Mouse (Mus musculus): ENCODE data around the gene Ldlrad3.
A peak's percentile ranks its signal among the peaks of the same experiment; 100 is the strongest.

Gene Ldlrad3

DNA sequence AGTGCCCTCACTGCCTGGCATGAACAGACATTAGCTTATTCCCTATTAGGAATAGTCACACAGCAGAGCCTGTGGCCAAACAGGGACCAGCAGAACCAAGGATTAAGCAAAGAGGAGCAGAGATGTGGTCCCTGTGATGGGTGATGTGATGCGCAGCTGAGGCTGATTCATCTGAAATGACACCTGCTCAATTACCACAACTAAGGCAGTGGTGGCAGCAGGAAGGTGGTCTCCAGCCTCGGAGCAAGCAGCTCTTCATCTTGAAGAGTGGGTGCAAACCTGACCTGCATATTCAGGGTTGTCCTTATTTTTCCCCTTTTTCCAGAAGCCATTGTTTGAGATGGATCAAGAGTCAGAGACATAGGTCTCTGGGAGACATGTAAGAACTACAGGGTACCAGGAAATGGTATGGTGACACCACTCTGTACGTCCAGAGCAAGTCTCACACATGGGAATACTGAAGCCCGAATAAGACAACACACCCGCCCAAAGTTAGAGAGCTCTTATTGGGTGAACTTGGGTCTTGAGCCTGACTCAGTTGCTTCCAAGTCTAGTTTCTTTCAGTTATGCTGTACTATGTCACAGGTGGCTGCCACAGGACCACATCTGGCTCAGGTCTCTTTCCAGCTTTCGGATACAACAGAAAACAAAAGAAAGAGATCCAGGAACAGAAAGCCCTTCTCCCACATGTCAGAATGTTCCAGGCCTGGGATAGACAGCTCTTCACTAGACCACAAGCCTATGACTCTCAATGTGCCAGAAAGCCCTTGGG, 112.7 kb downstream of the Ldlrad3 start:
- DNase-seq (ENCODE audit: low spot score): no peak

DNA sequence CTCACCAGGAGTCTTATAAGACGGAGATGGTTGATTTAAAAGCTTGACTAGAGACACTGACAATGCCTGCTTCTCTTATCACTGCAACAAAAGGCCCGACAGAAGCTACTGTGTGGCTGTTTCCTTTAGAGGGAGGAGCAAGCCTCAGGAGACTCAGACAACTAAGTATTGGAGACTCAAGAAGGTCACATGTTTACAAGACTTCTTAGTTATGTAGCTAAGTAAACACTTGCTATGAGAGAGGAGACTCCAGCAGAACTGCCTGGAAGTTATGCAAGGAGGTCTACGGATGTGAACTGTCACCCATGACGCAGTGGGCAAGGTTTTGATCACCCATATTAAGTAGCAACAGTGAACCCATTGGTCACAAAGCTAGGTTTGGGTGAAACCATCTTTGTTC, 113.3 kb downstream of the Ldlrad3 start:
- DNase-seq (ENCODE audit: low spot score): no peak

DNA sequence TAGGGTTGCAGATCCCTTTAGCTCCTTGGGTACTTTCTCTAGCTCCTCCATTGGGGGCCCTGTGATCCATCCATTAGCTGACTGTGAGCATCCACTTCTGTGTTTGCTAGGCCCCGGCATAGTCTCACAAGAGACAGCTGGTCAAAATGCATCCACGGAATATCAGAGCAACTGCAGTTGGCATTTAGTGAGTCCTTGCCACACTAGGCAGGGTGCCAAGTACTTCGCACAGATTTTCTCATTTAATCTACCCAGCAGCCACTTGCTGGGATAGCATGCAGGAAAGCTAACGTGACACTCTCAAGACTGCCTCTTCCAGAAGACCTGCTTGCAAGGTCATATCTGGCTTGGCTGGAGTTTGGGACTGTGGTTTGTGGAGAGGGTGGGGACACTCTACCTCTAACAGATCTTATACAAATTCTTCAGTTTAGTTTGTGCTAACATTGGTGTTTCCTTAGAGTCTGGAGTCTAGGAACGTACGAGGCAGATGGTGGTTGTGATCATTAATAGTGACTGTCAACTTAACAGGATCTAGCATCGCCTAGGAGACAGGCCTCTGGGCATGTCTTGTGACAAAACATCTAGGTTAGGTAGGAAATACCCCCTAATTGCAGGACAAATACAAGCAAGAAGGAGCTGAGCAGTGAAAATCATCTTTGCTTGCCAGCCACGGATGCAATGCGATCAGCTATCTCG, 115.0 kb downstream of the Ldlrad3 start:
- no peak for DNase-seq (ENCODE audit: low spot score)

- no peak for DNase-seq (ENCODE audit: low spot score)
Measured at GRCm38 (mm10) chr2:102064826-102065441, 121.3 kb downstream of the Ldlrad3 start.

DNA sequence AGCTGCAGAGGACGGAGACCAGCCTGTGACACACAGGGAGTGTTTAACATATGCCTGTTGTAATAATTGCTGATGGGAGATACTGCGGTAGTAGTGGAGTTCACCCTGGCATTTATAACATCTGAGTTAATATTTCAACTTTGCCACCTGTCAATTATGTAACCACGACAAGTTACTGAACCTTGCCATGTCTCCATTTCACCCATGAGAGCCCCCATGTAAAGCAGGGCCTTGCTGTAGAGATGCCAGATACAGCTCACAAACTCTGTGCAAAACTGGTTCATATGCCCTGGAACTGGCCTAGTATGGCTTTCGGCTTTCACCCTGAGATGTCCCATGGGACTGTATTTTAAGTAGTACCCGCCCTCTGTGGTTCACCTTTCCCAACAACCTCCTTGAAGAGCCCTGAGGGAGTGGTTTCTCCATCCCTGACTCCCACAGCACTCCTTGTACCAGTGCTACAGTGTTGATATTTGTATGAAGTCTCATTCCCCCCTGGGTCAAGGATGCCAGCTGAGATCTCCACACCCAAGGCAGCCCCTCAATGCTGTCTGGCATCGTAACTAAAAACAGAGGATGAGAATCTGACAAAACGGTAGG, 122.2 kb downstream of the Ldlrad3 start:
- no peak for DNase-seq (ENCODE audit: low spot score)

GRCm38 (mm10) chr2:102062861-102063468, 123.2 kb downstream of the Ldlrad3 start:
- no peak for DNase-seq (ENCODE audit: low spot score)

DNA sequence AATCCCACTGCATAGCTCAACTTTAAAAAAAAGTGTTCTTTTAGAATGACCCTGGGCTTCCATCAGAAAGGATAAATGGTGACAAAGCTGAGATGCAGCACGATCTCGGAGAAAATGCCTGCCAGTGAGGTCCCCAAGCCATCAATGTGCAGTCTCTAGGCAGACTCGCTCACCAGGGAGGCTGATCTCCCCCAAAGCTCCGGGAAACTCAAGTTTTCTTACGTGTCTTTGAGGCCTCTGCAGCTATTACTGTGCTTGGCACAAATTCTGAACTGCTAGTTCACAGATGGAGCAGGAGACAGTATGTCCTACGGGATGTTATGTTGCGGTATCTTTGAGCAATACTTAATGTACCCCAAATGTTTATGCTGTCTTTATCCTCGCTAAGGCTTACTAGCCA, 124.3 kb downstream of the Ldlrad3 start:
- no peak for DNase-seq (ENCODE audit: low spot score)

GRCm38 (mm10) chr2:102057746-102058145, 128.4 kb downstream of the Ldlrad3 start:
- DNase-seq (ENCODE audit: low spot score): no peak

DNA sequence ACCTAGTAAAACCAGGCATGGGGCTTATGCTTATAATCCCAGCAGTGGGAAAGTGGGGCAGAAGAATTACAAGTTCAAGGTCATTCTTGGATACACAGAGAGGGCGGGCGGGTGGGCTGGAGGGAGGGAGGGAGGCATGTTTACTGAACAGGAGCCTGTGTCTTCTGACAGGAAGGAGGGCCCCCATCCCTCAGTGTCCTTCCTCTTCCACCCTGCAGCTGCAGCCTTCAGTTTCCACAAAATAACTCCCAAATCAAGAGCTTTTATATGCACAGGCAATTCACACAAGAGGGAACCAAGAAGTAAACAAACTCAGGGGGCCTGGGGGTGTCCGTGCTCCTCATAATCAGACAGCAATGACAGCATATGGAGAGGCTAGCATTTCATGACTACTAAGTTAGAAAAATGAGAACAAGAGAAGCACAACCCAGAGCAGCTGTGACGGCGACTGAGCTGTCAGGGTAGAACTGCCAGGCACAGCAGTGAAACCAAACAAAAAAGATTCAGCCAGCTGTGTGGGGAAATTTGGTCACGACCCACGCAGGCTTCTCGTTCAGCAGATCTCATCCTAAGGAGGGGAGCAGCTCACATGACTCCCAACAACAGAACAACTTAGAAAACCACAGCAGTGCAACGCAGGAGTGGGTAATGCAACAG, 129.0 kb downstream of the Ldlrad3 start:
- DNase-seq (ENCODE audit: low spot score): no peak

DNA sequence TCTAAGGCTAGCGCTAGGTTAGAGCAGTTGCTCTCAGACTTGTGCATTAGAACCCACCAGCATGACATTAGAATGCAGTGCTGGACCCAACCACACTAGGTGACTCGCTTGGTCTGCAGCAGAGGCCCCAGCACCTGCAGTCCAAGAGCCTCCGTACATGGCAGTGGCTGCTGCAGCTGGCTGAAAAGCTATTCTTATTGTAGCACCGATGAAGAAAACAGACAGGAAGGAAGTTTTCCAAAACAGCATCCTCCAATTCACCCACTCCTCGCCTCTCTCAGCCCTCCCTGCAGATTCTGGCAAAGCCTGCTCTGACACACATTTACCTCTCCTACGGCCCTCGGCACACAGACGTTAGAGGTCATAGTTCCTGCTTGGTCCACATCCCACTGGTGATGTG, 130.0 kb downstream of the Ldlrad3 start:
- DNase-seq (ENCODE audit: low spot score): no peak

DNA sequence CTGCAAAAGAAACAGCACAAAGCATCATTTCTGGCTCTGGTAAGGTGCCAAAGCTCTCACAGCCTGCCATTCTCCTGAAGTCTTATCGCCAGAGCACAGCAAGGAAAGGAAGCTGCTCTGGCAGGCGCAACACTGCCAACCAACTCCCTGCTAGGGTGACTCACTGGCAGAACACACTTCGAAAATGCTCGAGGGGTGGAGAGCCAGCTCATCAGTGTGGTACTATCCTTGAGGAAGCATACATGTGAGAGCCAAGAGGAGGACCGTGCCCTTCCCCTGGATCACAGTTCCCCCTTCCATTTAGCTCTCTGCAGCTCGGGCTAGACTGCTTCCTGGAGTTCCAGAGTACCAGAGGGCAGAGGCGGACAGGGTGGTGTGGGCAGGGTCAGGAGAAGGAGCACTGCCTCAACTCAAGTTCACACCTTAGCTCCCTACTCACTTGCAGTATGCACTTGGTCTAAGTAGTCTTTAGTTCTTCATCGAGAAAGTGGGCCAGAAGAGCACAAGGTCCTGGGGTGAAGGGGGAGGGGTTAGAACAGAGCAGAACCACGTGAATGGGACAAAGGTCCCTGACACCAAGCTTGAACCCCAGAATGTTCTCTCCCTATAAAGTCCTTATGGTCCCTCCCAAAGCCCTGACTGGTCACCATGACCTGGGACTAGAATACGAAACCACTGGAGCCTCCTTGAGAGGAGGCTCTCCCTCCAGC, 133.1 kb downstream of the Ldlrad3 start:
- peak; percentile 13 for DNase-seq (ENCODE audit: low spot score)

- DNase-seq (ENCODE audit: low spot score): no peak
Measured at GRCm38 (mm10) chr2:102052353-102052752, 133.8 kb downstream of the Ldlrad3 start.

- no peak for DNase-seq (ENCODE audit: low spot score)
Measured at GRCm38 (mm10) chr2:102049866-102050550, 136.2 kb downstream of the Ldlrad3 start.

DNA sequence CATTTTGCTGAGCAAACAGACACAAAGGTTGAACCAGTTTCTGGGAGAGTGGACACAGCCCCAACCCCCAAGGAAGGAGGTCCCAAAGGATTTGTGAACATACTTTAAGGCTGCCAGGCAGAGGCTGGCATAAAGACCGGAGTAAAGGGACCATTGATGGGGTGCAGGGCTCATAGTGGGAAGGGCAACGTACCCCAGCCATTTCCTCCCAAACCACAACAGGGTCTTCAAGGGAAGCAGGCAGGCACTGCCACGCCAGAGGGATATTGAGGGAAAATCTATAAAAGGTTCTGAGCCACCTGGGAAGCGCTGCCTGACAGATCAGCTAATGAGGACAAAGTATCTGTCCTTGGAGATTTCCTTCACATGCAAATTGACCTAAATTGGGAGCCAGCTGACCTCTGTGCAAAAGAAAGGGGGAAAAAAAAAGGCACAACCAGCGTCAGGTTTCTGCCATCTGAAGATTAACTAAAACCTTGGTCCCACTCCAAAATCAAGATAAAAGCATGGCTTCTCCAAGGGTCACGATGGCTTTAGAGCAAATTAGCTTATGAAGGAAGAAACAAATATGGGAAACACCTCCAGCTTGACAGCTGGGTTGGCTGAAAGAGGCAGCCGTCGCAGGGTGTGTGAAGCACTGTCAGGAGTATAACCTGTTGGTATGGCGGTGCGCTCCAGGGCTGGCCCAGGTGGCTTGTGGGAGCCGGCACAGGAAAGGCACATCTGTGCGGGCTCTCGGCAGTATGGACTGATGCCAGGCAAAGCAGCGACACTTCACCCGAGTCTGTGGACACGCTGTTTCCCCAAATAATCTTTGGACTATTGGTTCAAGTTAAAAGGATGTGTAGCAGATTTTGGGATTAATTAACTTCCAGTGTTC, 137.6 kb downstream of the Ldlrad3 start:
- no peak for DNase-seq (ENCODE audit: low spot score)

- DNase-seq (ENCODE audit: low spot score): no peak
Measured at GRCm38 (mm10) chr2:102046481-102046880, 139.7 kb downstream of the Ldlrad3 start.

- DNase-seq (ENCODE audit: low spot score): no peak
Measured at GRCm38 (mm10) chr2:102040456-102040855, 145.7 kb downstream of the Ldlrad3 start.

DNA sequence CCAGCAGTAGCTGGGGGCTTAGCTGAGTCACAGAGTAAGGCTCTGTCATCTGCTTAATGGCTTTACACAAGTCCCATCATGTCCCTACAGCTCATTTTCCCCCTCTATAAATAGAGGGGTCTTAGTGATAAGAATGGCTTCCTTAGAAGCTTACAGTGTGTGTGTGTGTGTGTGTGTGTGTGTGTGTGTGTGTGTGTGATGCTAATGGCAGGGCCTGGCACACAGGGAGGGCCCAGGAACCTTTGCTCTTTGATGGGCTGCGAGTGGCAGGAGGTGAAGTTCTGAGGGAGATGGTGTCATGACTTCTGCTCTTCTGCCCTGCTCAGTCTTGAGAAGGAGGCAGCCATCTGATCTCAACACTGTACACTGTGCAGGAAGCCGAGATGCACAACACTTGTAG, 146.2 kb downstream of the Ldlrad3 start:
- DNase-seq (ENCODE audit: low spot score): no peak

DNA sequence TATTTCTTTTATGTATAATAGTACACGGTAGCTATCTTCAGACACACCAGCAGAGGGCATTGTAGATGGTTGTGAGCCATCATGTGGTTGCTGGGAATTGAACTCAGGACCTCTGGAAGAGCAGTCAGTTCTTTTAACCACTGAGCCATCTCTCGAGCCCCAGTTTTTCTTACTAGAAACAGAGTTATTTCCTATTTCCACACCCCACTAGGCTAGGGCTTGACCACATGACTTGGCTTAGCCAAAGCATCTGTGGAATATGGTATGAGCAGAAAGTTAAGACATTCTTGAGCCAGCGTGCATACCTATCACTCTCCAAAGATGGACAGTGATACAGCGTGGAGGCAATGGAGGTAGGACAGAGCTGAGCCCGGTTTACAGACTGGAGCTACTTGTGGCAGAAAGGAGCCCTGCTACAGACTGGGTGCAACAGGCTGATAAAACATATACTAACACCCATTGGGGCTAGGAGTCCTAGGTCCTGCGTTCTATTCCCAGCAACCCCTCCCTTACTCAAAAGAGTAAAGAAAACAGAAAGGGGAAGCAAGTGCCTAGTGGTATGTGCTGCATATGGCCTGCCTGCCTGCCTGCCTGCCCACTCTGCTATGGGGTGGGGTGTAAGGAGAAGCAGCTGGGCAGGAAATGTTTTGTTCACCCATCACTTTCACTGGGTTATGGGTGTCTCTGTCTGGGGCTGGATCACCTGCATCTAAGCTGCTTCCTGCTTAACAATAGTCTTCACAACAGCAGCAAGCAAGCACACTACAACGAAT, 147.1 kb downstream of the Ldlrad3 start:
- DNase-seq (ENCODE audit: low spot score): no peak

All from ovary, adult 18-20 months (tissue).